Mouse (Mus musculus) midbrain, embryonic 16.5 days (tissue): Measurements from ENCODE around the gene Helz. TPM values are rescaled to one million over a fixed set of nuclear protein-coding genes. Genes with fewer than 3 reads are reported as not detected.
"Not testable (repeated sequence)": the region's sequence is repeated elsewhere in the genome, so short reads cannot be mapped to it uniquely, and the experiment has no call there.

Source experiments
- ATAC-seq: fragments of 200-750 bp; cut with Nextera tagmentation; 2 replicates; pipeline ENCODE4 v1.8.0; 2017; ENCODE audit warnings: moderate TSS enrichment
- H3K27ac ChIP-seq: fragments of 300-500 bp; sonication (generic); 2 replicates; pipeline ENCODE4 v1.5.1; 2014; ENCODE audit warnings: mild to moderate bottlenecking, low read length, mixed read lengths
- H3K27me3 ChIP-seq: fragments of 300-500 bp; sonication (generic); 2 replicates; pipeline ENCODE4 v1.6.1; 2014; ENCODE audit warnings: low read depth, low read length, mixed read lengths; ENCODE audit not compliant: control insufficient read depth, insufficient read depth
- H3K36me3 ChIP-seq: fragments of 300-500 bp; sonication (generic); 2 replicates; pipeline ENCODE4 v1.6.1; 2014; ENCODE audit warnings: mild to moderate bottlenecking, low read length, moderate library complexity, mixed read lengths; ENCODE audit not compliant: control insufficient read depth, insufficient read depth
- H3K4me1 ChIP-seq: fragments of 300-500 bp; sonication (generic); 2 replicates; pipeline ENCODE4 v1.6.1; 2014; ENCODE audit warnings: mild to moderate bottlenecking, low read length, mixed read lengths; ENCODE audit not compliant: control insufficient read depth, insufficient read depth
- H3K4me2 ChIP-seq: fragments of 300-500 bp; sonication (generic); 2 replicates; pipeline ENCODE4 v1.6.1; 2014; ENCODE audit warnings: mild to moderate bottlenecking, low read length, mixed read lengths
- H3K4me3 ChIP-seq: fragments of 300-500 bp; sonication (generic); 2 replicates; pipeline ENCODE4 v1.5.1; 2014; ENCODE audit warnings: low read depth, mild to moderate bottlenecking, low read length, moderate library complexity, mixed read lengths
- H3K9ac ChIP-seq: fragments of 300-500 bp; sonication (generic); 2 replicates; pipeline ENCODE4 v1.6.1; 2014; ENCODE audit warnings: low read depth, low read length, mixed read lengths
- H3K9me3 ChIP-seq: fragments of 300-500 bp; sonication (generic); replicated peaks from 2 replicates; pipeline ENCODE4 v1.6.1; 2014; ENCODE audit warnings: mild to moderate bottlenecking, low read length, mixed read lengths; ENCODE audit not compliant: control insufficient read depth, poor library complexity, severe bottlenecking
- WGBS: fragments of 180-500 bp; shearing (Covaris S2); extraction: QIAGEN DNeasy Blood & Tissue Kit; methylation state at CpG from one replicate; pipeline ENCODE4 v1.1.7; 2014; 5-methylcytosine and 5-hydroxymethylcytosine counted together
- polyA plus RNA-seq: library from polyadenylated mRNA; unstranded; fragments of >200 nt; fragmentation: Nextera tagmentation; extraction: Ambion mirVana; gene quantifications from 2 replicates; pipeline ENCODE4 v1.2.1, GENCODE M21; 2015

Gene Helz
- 16.6 and 18.3 TPM in 2 replicates for polyA plus RNA-seq

- Histone ChIP-seq H3K9ac (peak within 1 kb of the TSS; percentile 94), H3K9me3 (no peaks in the 10 kb centered on the region), H3K27me3 (no peaks in the 10 kb centered on the region; the same call in 1 of the 2 replicates), H3K4me3 (peak within 1 kb of the TSS; percentile 94), H3K4me2 (peak within 1 kb of the TSS; percentile 100), H3K27ac (peak within 1 kb of the TSS; percentile 83), H3K36me3 (no peaks in the 10 kb centered on the region), H3K4me1 (peaks cover 11% of the 10 kb centered on the region)
- peak; percentile 86 for ATAC-seq
- WGBS, result under 1% methylated on average over 55 of the region's 70 CpGs
These were observed at the start of gene Helz for GRCm38 (mm10) chr11:107547351-107548203. Gene Helz (plus strand): TSS chr11:107547930.

- Histone ChIP-seq H3K27me3 (no peaks in the 10 kb centered on the region), H3K4me2 (no peak overlapping the region), H3K9ac (no peak overlapping the region), H3K9me3 (no peaks in the 10 kb centered on the region), H3K36me3 (peaks cover 4% of the 10 kb centered on the region; the same call in 1 of the 2 replicates), H3K4me1 (no peaks in the 10 kb centered on the region), H3K27ac (no peak overlapping the region), H3K4me3 (no peak overlapping the region)
- WGBS, result 89% methylated on average over 8 of the region's 8 CpGs
- no peak for ATAC-seq
These were observed 44.9 kb upstream of the Helz start for GRCm38 (mm10) chr11:107502801-107503200.

GRCm38 (mm10) chr11:107504364-107504763 lies 43.4 kb upstream of the Helz start:
- H3K27ac ChIP-seq, H3K36me3 ChIP-seq, H3K27me3 ChIP-seq, ATAC-seq, H3K4me2 ChIP-seq, H3K4me1 ChIP-seq, H3K9ac ChIP-seq, H3K4me3 ChIP-seq, H3K9me3 ChIP-seq: not testable (repeated sequence)
- 91% methylated on average over 3 of the region's 4 CpGs for WGBS

- Histone ChIP-seq H3K4me2 (no peak overlapping the region), H3K9me3 (no peaks in the 10 kb centered on the region), H3K4me1 (peaks cover 9% of the 10 kb centered on the region), H3K9ac (no peak overlapping the region), H3K36me3 (no peaks in the 10 kb centered on the region), H3K4me3 (no peak overlapping the region), H3K27ac (no peak overlapping the region), H3K27me3 (no peaks in the 10 kb centered on the region)
- ATAC-seq, result no peak
- WGBS, result 56% methylated on average over 1 of the region's 1 CpGs
These were observed 41.5 kb upstream of the Helz start for GRCm38 (mm10) chr11:107506260-107506659.

GRCm38 (mm10) chr11:107509631-107510338 lies 37.9 kb upstream of the Helz start:
- Histone ChIP-seq H3K4me1 (peaks cover 9% of the 10 kb centered on the region), H3K27me3 (no peaks in the 10 kb centered on the region), H3K9ac (no peak overlapping the region), H3K4me3 (no peak overlapping the region), H3K27ac (no peak overlapping the region), H3K36me3 (no peaks in the 10 kb centered on the region), H3K9me3 (no peaks in the 10 kb centered on the region), H3K4me2 (peak overlapping the region; percentile 32; the same call in 1 of the 2 replicates)
- 13% methylated on average over 11 of the region's 11 CpGs for WGBS
- 0 out of 2 replicates have a peak, but pooled peaks have one; percentile 27 for ATAC-seq

GRCm38 (mm10) chr11:107510362-107511269 lies 37.1 kb upstream of the Helz start:
- H3K4me2 ChIP-seq, result peak overlapping the region; percentile 21
- peak overlapping the region; percentile 2; the same call in 1 of the 2 replicates for H3K9ac ChIP-seq
- no peak overlapping the region for H3K4me3 ChIP-seq
- no peaks in the 10 kb centered on the region for H3K36me3 ChIP-seq
- no peaks in the 10 kb centered on the region for H3K9me3 ChIP-seq
- peaks cover 9% of the 10 kb centered on the region for H3K4me1 ChIP-seq
- ATAC-seq, result no peak
- no peak overlapping the region for H3K27ac ChIP-seq
- no peaks in the 10 kb centered on the region for H3K27me3 ChIP-seq
- WGBS, result 4% methylated on average over 18 of the region's 18 CpGs

GRCm38 (mm10) chr11:107511954-107512353 lies 35.8 kb upstream of the Helz start:
- H3K4me1 ChIP-seq, H3K27me3 ChIP-seq, H3K9ac ChIP-seq, H3K27ac ChIP-seq, H3K4me3 ChIP-seq, ATAC-seq, H3K36me3 ChIP-seq, H3K9me3 ChIP-seq, H3K4me2 ChIP-seq: not testable (repeated sequence)
- 55% methylated on average over 5 of the region's 5 CpGs for WGBS

- H3K27me3 ChIP-seq, result no peaks in the 10 kb centered on the region
- no peaks in the 10 kb centered on the region for H3K36me3 ChIP-seq
- H3K4me1 ChIP-seq, result peaks cover 9% of the 10 kb centered on the region
- peak; percentile 54 for ATAC-seq
- no peaks in the 10 kb centered on the region for H3K9me3 ChIP-seq
- H3K9ac ChIP-seq, result no peak overlapping the region
- H3K27ac ChIP-seq, result no peak overlapping the region
- H3K4me3 ChIP-seq, result no peak overlapping the region
- no peak overlapping the region for H3K4me2 ChIP-seq
- 68% methylated on average over 10 of the region's 10 CpGs for WGBS
These were observed 34.7 kb upstream of the Helz start for GRCm38 (mm10) chr11:107513047-107513446.
